Mouse (Mus musculus): ENCODE results near the gene Ccdc30.
"Not testable (repeated sequence)": the region's sequence is repeated elsewhere in the genome, so short reads cannot be mapped to it uniquely, and the experiment has no call there.

Ccdc30 gene

DNA sequence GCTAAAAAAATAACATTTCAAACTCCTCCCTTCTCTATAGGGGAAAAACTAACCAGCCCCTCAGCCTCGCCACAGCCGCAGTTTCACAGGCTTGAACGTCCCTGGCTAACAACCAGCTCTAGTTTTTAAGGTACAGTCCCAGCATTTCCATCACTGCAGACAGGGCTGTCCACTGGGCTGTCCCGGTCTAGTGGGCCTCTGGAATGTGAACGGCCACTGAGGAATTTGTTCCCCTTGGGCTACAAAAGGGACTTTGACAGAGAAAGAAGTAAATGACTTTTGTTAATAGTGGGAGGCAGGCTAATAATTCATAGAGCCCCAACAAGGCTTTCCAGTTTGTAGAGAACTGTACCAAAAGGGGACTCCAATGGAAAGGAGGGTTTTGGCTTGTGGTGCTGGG is 109.9 kb downstream of the Ccdc30 start:
- DNase-seq (ENCODE audit: low read depth, low spot score), result no peak

DNA sequence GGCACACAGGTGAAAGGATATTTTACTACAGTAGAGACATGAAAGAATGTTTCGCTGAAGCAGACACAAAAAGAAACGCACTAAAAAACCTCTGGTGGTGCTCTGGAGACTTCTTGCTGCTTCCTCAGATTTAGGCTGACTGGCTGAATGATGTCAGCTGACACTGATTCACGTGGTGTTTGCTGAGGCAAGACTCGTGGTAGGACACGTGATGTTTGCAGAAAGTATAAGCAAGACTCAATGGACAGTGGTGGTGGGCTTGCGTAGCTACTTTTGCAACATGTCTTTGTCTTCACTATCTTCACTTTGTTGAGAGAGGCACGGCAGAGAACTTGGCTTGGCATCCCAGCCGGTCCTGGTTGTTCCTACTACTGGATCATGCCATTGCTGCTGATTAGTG is 112.0 kb downstream of the Ccdc30 start:
- DNase-seq (ENCODE audit: low read depth, low spot score), result no peak

DNA sequence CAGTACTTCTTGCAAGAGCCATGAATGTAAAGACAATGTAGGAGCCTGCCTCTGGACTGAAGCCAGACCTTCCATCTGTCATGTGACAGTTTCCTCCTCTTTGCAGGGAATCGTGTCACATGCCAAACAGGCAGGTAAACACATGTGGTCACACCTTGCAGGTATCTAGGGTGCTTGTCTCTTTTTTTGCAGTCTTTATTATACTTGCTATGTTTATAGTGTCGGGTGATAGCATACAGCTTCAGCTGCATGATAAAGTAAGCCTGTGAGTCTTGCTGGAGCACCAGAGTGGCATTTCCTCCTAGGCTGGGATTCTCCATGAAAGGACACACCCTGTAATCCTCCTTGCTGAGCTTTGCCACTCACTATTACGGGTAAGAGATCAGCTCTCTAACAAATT is 113.5 kb downstream of the Ccdc30 start:
- DNase-seq (ENCODE audit: low read depth, low spot score), result no peak

DNA sequence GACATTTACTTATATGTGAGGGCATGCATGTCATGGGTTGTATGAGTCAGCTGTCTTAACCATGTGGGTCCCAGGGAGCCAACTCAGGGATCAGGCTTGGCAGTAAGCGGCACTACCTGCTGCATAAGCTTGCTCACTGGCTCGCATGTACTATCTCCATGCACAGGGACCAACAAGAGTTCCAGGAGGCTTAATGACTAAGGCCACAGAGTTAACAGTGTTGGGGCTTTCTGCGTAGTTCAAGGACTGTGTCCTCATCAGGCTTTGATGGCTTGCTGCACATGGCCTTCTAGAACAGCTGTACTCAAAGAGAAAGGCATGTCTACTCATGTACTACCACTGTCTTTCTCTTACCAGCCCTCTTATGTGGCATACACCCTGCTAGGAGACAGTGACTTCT is 114.6 kb downstream of the Ccdc30 start:
- DNase-seq (ENCODE audit: low read depth, low spot score), result no peak

DNA sequence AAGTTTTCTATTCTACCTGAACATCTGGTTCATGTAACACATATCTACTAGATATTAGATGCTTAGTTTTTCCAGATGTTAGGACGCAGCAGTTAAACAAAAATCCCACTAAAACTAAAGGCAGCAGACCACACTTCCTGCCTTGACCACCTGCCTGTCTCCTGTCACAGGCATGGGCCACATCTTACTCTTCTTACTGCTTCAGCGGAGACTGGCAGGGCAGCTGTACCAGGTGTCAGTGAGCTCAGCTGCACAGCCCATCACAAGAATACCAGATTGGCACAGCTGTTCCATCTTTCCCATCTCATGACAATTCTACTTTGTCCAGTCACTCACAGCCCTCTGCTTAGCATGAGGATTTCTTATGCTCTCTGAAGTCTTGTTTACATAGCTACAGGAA is 118.0 kb downstream of the Ccdc30 start:
- DNase-seq (ENCODE audit: low read depth, low spot score), result no peak

DNA sequence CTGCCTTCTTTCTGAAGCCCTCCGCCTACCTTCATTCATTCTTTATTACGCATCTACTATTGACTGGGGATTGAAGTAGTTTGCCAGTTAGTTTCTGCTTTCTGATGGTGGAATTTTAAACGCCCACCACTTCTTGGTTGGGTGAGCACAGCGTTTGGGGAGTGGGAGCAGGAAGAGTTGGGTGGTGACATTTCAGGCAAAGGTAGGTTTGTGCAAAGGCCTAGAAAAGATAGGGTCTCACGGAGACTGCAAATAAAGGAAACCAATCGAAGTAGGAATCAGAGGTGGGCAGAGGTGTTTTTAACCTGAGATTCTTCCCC is 120.2 kb downstream of the Ccdc30 start:
- DNase-seq (ENCODE audit: low read depth, low spot score), result no peak

DNA sequence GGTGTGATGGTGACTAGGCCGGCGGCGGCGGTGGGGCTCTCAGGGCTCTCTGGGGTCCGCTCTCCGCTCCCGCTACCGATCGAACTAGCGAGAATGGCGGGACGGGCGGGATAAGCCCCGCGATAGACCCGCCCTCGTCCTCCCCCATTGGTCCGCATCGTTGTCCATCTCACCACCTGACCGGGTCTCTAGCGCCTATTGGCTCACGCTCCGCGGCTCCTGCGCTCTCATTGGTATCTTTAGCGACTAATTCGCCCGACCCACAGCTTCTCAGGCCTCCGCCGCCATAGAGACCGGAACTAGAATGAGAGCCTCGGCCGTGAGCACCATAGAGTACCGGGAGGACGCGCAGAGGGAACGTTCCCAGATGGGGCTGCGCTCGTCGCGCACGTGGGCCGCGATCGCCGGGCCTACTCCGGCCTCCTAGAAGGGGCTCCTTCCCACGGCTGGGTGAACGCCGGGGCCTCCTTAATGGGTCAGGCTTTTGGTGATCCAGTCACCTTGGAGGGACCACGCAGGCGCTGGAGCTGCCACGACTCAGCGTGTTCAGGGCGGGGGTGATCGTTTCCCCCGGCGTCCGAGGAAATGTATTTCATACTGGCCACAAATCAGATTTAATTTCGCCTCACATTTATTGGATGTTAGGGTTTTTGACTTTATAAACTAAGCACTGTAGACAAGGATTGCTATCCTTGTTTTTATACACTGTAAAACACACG is 120.7 kb downstream of the Ccdc30 start, which contains the start of gene Ybx1:
Ybx1 (minus strand) TSS at position 190 of the 719 bp plus-strand sequence.
- peak; percentile 99 for DNase-seq (ENCODE audit: low read depth, low spot score)

DNA sequence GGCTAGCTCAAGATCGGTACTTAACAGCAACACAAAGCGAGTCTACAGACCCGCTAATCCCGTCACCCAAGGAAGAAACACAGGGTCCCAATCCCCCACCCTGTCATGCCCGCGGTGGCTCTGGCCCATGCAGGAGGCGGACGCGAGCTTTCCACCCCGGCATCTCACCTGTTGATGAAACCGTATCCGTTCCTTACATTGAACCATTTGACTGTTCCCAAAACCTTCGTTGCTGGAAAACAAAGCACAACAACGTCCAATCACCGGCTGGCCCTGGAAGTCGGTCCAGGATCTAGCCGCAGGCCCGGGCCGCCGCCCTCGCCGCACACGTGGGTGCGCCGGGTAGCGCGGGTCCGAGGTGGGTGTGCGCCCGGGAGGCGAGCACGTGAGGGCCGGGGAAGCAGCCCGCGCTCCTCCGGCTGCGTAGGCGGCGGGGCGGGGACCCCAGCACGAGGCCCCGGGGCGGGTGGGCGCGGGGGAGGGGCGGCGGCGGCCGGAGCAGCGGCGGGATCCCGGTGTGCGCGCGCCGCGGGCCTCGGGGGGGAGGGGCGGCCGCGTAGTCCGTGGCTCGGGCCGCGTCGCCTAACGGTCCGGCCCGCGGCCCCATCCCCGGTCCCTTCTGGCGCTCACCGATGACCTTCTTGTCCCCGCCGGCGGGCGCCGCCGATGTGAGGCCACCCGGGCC is 121.6 kb downstream of the Ccdc30 start:
- no peak for DNase-seq (ENCODE audit: low read depth, low spot score)

DNA sequence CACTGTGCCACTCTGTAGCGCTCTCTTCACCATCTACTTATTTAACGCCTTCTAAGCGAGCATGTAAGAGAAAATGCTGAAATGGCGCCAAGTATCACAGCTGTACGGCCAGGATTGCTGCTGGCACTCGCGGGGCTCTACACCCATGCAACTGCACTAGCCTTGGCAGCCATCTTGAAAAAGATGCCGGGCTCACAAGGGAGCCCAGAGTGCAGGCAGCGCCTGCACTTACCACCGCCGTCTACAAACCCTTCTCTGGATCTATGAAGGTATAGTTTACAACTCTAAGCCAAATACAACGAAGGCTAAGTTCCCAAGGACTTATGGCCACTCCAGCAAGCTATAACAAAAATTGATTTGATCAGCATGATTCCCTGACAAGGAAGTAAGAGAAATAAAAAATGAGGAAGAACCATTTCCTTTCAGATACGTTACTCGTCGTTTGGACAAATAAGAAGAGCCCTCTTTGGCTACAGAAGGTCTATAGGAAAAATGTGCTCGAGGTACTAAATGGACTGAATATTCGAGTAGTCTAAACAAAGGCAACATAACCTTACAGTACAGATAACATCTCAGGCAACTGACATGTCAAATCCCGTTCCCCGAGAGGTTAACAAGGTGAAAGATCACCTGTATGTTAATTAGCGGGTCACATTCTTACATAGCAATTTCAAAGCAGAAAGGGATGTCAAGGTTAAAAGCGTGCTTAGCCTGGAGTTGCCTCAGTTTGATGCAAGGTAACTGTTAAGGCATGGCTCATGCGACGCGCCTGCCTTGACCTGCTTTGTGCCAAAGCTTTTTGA is 122.3 kb downstream of the Ccdc30 start:
- DNase-seq (ENCODE audit: low read depth, low spot score), result peak; percentile 37

DNA sequence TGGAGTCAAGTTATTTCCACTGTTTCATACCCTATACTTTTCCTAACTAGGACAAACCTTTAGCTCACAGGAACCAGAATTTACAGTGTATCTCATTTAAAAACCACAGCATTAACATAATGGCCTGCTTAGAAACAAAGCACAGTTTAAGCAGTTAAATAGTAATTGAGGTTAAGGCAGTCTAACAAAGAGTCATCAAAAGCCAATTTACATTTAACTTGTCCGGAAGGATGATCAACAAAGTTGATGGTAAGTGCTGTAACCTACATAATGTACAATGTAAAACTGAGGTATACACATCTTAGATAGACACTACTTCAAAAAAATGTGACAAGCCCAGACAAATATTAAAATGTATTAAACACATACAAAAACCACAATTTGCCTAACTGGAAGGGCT is 123.4 kb downstream of the Ccdc30 start:
- no peak for DNase-seq (ENCODE audit: low read depth, low spot score)

DNA sequence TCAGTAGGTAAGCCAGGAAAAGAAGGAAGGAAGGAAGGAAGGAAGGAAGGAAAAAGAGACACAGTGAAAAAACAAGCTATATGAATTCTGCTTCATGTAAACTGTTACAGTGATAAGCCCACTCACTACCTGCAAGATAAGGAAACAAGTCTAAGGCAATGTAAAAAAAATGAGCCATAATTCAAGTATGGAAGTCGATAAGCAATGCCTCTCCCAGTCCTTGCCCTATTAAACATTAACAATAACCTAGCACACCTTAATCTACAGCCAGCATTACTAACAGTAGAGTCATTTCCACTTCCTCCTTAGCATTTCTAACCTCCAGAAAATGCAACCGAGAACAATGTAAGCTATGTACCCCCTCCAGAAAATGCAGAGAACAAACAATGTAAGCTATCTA is 130.0 kb downstream of the Ccdc30 start:
- DNase-seq (ENCODE audit: low read depth, low spot score), result no peak

DNA sequence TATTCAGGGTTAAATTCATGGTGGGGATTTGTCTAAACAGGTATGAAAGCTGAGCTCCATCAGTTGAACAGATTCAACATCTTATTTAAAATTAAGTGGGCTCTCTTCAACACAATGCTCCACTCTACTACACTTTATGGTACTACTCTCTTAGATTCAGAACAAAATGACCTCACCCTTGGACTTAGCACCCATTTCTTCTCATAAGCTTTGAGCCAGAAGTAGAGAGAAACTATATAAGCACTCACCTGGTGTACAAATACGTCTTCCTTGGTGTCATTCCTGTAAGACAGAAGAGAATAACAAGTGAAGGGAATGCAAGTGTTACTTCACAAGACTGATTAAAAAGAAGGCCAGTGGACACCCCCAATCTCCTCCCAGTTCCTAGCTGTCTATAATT is 130.5 kb downstream of the Ccdc30 start:
- no peak for DNase-seq (ENCODE audit: low read depth, low spot score)

DNA sequence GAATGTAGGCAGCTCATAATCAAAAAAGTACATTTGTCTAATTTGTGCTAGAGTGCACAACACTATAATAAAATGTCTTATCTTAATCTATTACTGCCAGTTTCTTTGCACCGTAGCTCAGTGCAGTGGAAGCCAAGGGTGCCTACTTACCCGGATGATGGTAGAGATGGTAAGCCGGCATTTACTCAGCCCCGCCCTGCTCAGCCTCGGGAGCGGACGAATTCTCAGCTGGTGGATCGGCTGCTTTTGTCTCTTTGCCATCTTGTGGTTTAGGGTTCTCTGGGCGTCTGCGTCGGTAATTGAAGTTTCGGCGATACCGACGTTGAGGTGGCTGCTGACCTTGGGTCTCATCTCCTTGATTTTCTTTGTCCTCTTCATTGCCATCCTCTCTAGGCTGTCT is 136.5 kb downstream of the Ccdc30 start:
- DNase-seq (ENCODE audit: low read depth, low spot score), result not testable (repeated sequence)

DNA sequence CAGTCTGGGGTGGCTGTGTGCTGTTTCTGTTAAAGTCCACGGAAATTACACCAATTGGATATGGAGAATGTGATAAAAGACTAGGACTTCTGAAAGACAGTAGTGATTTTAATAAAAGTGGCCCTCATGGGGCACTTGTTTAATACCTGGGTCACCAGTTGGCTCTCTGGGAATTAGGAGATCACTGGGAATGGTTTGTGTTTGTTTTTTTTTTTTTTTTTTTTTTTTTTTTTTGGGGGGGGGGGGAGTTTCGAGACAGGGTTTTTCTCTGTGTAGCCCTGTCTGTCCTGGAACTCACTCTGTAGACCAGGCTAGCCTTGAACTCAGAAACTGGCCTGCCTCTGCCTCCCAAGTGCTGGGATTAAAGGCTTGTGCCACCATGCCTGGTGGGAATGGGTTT is 139.6 kb downstream of the Ccdc30 start:
- no peak for DNase-seq (ENCODE audit: low read depth, low spot score)

DNA sequence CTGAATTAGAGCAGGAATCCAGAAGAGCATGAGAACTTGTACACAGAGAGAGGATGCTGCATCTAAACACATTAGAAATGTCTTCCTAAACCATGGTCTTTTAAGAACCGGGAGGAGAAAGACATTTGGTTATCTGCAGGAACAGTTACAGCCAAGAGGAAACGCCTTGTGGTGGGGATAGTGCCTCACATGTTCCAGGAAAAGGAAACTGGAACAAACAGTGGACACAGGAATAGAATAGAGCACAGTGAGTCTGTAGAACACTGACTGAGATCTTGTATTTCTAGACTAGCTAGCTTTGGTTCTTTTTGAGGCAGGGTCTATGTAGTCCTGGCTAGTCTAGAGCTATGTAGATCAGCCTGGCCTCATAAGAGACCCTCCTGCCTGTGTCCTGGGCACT is 140.1 kb downstream of the Ccdc30 start:
- DNase-seq (ENCODE audit: low read depth, low spot score), result no peak

DNA sequence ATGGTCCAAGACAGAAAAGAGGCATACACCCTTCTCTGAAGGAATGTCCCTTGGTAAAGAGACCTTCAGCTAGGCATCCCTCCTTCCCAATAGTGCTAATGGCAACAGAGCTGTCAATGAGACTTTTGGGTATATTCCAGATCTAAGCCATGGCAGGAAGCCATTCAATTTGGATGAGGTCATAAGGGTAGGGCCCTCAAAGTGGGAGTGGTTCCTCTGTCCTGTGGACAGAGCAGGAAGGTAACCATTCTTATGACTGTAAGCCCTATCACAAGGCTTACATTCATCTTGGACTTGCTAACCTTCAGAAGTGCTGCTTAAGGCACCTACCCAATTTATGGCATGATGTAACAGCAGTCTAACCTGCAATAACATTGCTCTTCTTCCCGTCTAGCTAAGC is 140.7 kb downstream of the Ccdc30 start:
- DNase-seq (ENCODE audit: low read depth, low spot score), result no peak
